In genomic region chr12:16477572-16477971, GRCm38 (mm10) we compare ENCODE assay signal across 23 mouse cellular contexts.
DNase-seq lines count a peak whose midpoint lies in the region; TF ChIP-seq lines count a peak whose summit lies in the region.
"Had no signal": no experiment of that assay in that cellular context is flagged by ENCODE, and none has a peak within 500 bp of the region (broad histone marks: within the 10 kb centered on the region; RNA-seq: fewer than 3 reads in every experiment).

No protein-coding gene starts in this region.

- H3K27me3 ChIP-seq in ES-Bruce4 (ENCODE audit: control insufficient read depth, insufficient read depth, low read length, poor library complexity, severe bottlenecking): no peaks in the 10 kb centered on the region
- no peaks in the 10 kb centered on the region for H3K27me3 ChIP-seq in myocyte (ENCODE audit: control insufficient read depth, insufficient read depth, insufficient read length)
- H3K27me3 ChIP-seq: heart, embryonic 15.5 days; hindbrain, embryonic 15.5 days had no signal

- no peaks in the 10 kb centered on the region for H3K36me3 ChIP-seq in ES-Bruce4 (ENCODE audit: control insufficient read depth, insufficient read depth, low read length, poor library complexity, severe bottlenecking)
- H3K36me3 ChIP-seq in myocyte (ENCODE audit: control insufficient read depth, insufficient read depth): no peaks in the 10 kb centered on the region
- H3K36me3 ChIP-seq: G1E; heart, embryonic 12.5 days; heart, embryonic 15.5 days; hindbrain, embryonic 15.5 days had no signal

- H3K4me1 ChIP-seq in ES-Bruce4 (ENCODE audit: control insufficient read depth, insufficient read depth, low read length): peaks cover 10% of the 10 kb centered on the region
- H3K4me1 ChIP-seq: heart, embryonic 12.5 days; heart, embryonic 15.5 days; hindbrain, embryonic 15.5 days had no signal

- no peaks in the 10 kb centered on the region for H3K79me2 ChIP-seq in myocyte (ENCODE audit: control insufficient read depth, insufficient read depth)

- TF ChIP-seq CTCF in ES-Bruce4 (IDR thresholded peaks at IDR 0.05; ENCODE audit: low read depth, low read length): no peak

- TF ChIP-seq POLR2A in ES-Bruce4 (IDR thresholded peaks at IDR 0.05; ENCODE audit: insufficient read depth, low read length) (no peak), myocyte (IDR thresholded peaks at IDR 0.05; ENCODE audit: insufficient read length, low read depth) (no peak)

- no peak overlapping the region for H3K9ac ChIP-seq in ES-Bruce4 (ENCODE audit: low read depth, poor library complexity, severe bottlenecking)
- H3K9ac ChIP-seq: forebrain, postnatal 0 days; heart, embryonic 12.5 days; heart, embryonic 15.5 days; hindbrain, embryonic 15.5 days had no signal

- H3K4me3 ChIP-seq in ES-Bruce4 (ENCODE audit: low read depth, low read length) (no peak overlapping the region), myocyte (no peak overlapping the region)
- H3K4me3 ChIP-seq: gastrocnemius, adult 2 months; heart, embryonic 12.5 days; heart, embryonic 15.5 days; hindbrain, embryonic 15.5 days had no signal

- no peaks in the 10 kb centered on the region for H3K9me3 ChIP-seq in ES-Bruce4 (replicated peaks; ENCODE audit: control insufficient read depth, insufficient read depth, low read length, poor library complexity, severe bottlenecking)
- H3K9me3 ChIP-seq: G1E; heart, embryonic 12.5 days; heart, embryonic 15.5 days; hindbrain, embryonic 15.5 days had no signal

- no peak overlapping the region for H3ac ChIP-seq in myocyte (ENCODE audit: control insufficient read depth, insufficient read length)

- TF ChIP-seq EP300 in ES-Bruce4 (IDR thresholded peaks at IDR 0.05; ENCODE audit: insufficient read depth, low read depth, low read length): peak; percentile 76

- peak overlapping the region; percentile 35 for H3K4me2 ChIP-seq in myocyte (ENCODE audit: low read depth)
- H3K4me2 ChIP-seq: heart, embryonic 12.5 days; heart, embryonic 15.5 days; hindbrain, embryonic 15.5 days had no signal

- DNase-seq in 3T3-L1 (ENCODE audit: low read depth, low spot score) (peak; percentile 85), ZHBTc4 (ENCODE audit: low read depth, low spot score) (peak; percentile 10)
- DNase-seq in T-cell, adult 2 months (ENCODE audit: low spot score): no peak
- no peak for DNase-seq in testis, postnatal 14 days (ENCODE audit: low spot score)
- no peak for DNase-seq in ovary, postnatal 10 days (ENCODE audit: low spot score)
- DNase-seq: adrenal gland, postnatal 10 days; adrenal gland, postnatal 36 days; cerebellum, adult 18-20 months; cerebellum, adult 9-10 months; cerebellum, postnatal 14 days; forebrain, postnatal 0 days; gastrocnemius, adult 2 months; gastrocnemius, postnatal 14 days; heart, adult 18-20 months; heart, postnatal 10 days; heart, postnatal 4 days; kidney, adult 2 months had no signal

- H3K27ac ChIP-seq in ES-Bruce4 (ENCODE audit: insufficient read depth, low read length): 0 out of 2 replicates have a peak overlapping the region, but pooled peaks have one; percentile 54
- H3K27ac ChIP-seq: gastrocnemius, adult 2 months; heart, embryonic 15.5 days; hindbrain, embryonic 15.5 days had no signal

TF ChIP-seq in myocyte, 11 proteins besides CTCF, POLR2A, EP300 and RAD21:
- TF ChIP-seq USF1 (IDR thresholded peaks at IDR 0.05; ENCODE audit: low read depth) (no peak), CEBPB (IDR thresholded peaks at IDR 0.05; ENCODE audit: insufficient read depth, poor library complexity, severe bottlenecking) (peak; percentile 26; the same call in 1 of the 2 replicates), MYOD1 (IDR thresholded peaks at IDR 0.05; ENCODE audit: control insufficient read depth in 1 of 3, insufficient read length in 2 of 3, low read depth in 2 of 3) (no peak)

Comparison
In these comparisons a context has a peak if more than half of its experiments do, and no peak if none do; other contexts are left out.
1. DNase-seq: peak in 3T3-L1 (single experiment) and ZHBTc4 (single experiment); none in T-cell, adult 2 months (single experiment), testis, postnatal 14 days (single experiment) and ovary, postnatal 10 days (single experiment).